Mouse (Mus musculus) left cerebral cortex, adult 9 months (tissue): ENCODE measurements around the gene Slc2a5.

Experiments used
- DNase-seq, 2 experiments: peaks; one replicate each; pipeline ENCODE4 v3.0.0; 2022; ENCODE audit warnings: low spot score in 2 of 2

Gene Slc2a5

DNA sequence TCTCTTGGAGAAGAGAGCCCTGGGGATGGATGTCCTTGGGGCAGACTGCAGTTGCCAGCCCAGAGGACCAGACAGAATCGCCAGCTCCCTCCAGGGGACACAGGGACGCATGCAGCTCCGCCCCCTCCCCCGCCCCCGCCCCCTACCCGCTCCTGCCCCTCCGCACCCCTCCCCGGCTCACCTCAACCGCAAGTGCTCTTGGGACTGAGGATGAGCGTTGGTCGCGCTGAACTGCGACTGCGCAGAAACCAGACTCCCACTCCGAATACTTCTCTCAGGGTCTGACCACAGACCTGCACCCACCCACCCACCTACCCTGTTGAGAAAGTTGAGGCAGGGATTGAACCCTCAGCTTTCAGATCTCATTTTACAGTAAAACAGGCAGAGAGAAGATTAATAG, at the start of gene Slc2a5:
Gene Slc2a5, plus strand, starts transcription at position 229 of the 400 bp plus-strand sequence.
- DNase-seq = no peak

DNA sequence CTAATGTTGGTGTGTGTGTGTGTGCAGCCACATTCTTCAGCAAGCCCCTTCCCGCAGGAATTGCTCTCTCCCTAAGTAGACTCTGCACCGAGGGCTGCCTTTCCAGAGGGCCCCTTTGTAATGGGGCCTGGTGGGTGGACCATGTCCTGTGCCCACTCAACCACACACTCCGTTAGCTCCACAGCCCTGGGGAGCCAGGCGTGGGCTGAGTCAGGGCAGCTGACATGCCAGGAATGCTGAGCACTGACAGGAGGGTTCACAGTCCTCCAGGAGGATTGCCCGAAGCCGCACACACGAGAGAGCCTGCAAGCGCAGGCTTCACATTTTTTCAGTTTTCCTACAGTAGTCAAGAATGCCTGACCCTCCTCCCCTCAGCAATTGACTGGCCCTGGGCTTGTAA, 48.9 kb upstream of the Slc2a5 start:
- DNase-seq = no peak

DNA sequence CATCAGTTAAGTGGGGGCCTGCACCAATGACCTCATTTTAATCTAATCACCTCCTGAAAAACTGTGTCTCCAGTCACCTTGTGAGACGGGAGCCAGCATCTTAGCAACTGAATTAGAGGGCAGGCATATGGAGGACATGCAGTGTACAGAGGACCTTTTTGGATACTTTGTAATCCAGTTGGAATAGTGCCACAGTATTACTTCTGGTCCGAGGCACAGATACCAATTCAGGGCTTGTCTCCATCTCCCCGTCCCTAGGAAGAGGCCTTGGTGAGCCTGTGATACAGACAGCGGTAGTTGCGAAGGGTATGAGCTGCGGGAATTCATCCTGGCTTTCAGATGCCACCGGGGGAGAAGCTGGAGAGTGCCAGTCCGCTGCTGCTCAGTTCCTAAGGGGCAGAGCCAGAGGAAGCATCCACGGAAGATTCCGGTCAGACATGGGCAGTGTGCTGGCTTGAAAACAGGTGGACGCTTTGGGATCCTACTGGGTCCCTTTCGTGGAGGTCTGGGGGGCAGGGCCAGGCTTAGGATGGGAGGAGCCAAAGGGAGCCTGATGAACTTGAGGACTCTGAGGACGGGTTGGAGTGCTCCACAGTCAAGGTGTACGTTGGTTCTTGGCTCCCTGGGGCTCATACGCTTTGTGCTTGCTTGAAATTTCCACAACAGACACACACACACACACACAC, 46.5 kb upstream of the Slc2a5 start:
- DNase-seq = no peak

DNA sequence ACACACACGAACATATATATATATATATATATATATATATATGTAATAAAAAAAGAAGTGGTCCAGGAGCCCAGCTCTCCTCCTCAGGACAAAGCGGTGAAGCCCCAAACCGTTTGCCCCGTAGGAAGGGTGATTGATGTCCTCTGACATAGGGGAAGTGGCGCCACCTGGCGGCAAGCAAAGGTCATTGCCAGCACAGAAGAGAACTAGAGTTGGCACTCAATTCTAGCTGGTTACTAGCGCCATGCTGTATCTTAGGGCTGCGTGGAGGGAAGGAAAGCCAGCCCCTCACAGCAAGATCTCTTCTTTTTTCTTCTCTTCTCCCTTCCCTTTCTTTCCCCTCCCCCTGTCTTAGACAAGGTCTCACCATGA, 46.0 kb upstream of the Slc2a5 start:
- no peak for DNase-seq

DNA sequence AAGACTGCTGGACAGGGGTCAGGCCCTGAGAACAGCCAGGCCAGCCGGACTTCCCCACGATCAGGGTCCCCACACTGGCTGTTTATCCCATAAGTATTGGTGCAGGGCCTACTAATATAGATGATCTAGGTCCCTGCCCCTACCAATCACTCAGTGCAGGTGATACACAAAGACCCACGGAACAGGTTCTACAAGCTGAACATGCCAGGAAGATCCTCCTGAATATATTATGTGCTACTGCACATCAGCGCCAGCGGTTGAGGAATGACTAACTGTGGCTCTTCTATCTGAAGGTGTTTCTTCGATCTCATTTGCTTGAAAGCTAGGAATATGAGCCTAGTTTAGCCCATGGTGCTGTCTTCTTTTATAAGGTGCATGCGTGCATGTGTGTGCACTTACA, 43.7 kb upstream of the Slc2a5 start:
- DNase-seq = no peak

DNA sequence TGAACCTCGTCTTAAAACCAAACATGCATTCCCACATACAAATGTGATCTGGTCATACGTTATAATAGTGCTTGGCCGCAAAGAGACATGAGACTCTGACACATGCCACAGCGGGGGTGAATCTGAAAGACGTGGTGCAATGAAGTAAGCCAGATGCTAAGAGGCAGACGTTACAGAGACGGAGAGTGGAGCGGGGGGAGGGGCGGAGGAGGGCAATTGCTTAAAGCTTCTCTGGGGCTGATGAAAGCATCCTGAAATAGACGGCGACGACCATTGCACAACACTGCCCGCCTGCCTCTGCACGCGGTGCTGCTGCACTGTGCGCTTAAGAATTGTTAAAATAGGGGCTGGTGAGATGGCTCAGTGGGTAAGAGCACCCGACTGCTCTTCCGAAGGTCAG, 42.9 kb upstream of the Slc2a5 start:
- peak in 1 of 2 experiments; percentile 46 for DNase-seq

DNA sequence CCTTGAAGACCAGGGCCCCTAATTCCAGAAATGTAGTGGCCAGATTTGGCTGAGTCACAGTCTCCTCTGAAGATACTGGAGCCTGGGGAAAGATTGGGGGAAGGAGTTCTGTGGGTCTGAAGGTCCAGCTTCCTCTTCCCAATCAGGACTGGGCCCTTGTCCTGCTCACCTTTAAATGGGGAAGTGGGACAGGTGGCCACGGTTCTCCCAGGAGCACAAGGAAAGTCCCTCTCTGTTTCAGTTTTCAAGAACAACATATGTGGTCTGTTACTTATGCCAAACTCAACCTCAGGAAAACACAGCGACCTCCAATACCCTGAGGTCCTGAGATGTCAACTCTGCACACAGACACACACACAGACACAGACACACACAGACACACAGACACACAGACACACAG, 40.4 kb upstream of the Slc2a5 start:
- no peak for DNase-seq

DNA sequence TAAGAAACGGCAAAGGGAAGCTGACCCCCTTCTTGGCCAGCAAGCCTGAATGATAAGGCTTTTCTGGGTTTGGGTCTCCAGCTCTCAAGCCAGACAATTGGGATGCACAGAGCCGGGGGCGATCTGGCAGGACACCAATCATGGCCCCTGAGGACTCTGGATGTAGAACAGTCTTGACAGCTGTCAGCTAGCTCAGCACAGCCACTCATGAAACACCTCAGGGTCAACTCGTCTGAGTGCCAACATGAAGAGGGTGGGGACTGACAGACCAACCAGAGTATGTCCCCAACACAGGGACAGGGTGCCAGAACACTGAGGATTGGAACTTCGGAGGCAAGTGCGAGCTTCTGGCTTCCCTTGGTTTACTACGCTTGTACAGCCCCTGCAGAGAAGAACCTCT, 39.8 kb upstream of the Slc2a5 start:
- DNase-seq = no peak

DNA sequence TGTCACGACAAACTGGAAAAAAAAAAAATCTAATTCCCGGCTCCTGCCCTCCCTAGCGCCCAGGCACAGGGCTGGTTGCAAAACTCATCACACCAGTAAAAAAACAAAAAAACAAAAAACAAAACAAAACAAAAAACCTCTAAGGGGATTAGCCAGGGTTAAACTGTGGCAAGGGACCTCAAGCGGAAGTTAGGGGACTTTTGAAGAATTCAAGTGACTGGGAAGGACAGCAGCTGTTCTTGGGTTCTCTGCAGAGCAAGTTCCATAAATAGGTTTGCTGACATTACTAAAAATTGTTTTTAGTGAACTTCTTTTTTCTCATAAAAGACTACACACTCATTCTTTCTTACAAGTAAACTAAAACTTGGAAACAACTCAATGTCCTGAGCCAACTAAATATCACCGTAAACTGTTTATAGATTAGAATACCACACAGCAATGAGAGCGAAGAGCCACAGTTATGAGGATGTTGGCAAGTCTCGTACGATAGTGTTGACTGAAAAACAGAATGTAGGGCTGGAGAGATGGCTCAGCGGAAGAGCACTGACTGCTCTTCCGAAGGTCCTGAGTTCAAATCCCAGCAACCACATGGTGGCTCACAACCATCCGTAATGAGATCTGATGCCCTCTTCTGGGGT, 38.6 kb upstream of the Slc2a5 start:
- no peak for DNase-seq

DNA sequence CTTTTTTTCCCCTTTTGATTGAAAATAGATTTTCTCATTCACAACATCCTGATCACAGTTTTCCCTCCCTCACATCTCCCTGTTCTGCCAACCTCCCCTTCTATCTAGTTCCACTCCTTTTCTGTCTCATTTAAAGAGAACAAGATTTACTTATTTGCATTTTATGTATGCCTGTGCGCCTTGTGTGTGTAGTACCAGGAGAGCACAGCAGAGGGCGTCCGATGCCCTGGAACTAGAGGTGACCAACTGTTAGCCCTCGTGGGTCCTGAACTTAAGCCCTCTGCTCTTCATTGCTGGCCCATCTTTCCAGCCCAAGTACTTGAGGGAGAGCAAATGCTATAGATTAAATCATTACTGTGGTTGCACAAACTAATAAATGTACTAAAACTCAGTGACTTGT, 33.7 kb upstream of the Slc2a5 start:
- DNase-seq = no peak

DNA sequence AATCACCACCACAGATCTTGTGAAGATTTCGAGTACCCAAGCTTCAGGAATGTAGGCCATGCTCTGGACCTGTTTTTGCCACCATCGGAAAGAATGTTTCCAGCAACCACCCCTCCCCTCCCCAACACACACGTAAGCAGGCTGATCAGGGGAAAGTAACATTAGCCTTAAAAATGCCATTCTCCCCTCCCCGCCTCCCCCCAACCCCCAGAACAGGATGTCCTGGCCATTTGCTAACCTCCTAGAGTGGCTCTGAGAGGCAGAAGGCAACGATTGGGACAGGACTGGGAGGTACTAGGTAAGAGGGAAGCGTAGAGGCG, 32.3 kb upstream of the Slc2a5 start:
- no peak for DNase-seq

DNA sequence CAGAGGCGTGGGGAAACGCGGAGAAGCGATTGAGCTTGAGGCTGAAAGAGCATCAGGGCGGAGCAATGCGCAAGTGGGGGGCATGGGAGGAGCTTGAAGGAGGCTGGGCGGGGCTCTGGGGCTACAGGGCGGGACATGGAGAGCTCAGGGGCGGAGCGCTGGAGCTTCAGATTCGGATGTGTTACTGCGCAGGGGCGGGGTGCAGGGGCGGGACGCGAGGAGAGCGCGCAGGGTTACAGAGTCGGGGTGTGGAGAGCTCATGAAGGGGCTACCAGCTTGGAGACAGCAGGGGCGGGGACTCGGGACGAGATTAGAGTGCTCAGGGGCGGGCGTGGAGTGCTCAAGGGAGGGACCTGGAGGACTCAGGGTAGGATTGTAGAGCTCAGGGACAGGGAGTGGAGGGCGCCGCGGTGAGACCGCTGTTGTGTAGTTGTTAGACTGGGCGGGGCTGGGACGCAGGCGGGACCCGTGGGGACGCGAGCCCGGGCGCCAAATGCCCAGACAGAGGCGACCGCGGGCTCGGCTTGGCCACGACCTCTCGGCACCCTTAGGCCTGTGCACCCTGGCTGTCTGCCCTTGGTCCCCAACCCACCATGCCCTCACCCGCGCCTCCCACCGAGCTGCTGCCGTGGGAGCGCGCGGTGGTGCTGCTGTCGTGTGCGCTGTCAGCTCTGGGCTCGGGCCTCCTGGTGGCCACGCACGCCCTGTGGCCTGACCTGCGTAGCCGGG, 31.8 kb upstream of the Slc2a5 start, which contains the start of gene Gpr157:
Gene Gpr157, plus strand, starts transcription at position 205 of the 729 bp plus-strand sequence.
- DNase-seq = peak; percentile 80 to 86

DNA sequence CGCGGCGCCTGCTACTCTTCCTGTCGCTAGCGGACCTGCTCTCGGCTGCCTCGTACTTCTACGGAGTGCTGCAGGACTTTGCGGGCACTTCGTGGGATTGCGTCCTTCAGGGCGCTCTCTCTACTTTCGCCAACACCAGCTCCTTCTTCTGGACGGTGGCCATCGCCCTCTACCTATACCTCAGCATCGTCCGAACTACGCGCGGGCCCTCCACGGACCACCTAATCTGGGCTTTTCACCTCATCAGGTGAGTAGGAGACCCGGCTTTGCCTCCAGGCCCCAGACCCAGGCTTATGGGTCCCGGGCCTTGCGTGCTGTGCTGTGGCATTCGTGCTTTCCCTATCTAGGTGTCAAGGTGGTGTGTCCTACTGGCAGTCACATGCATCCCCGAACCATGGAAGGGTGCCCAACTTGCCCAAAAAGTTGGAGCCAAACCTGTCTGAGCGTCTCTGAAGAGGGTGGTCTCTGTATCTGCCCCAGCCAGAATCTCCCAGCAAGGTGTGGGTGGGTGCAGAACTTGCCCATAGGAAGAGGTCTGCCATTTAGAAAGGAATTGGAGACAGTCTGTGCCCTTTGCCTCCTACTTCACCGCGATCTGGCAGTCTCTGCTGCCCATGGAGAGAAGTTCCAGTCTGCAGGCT, 31.1 kb upstream of the Slc2a5 start:
- no peak for DNase-seq

DNA sequence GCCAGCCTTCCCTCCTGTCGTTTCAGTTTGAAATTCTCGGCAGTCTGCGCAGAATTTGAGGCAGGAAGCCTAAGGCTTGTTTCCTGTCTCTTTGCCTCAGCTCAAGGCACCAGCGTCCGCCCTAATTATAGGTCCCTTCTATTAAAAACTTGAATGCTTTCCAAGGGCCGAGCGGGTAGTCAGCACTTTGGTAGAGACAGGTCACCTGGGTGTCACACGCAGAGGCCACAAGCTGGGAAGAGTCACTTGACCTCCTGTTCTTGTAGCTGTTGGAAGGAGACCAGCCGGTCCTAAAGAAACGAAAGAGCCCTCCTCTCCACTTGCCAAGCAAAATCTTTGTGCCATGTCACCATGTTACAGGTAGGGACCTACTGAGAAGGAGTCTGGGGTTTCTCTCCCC, 30.0 kb upstream of the Slc2a5 start:
- DNase-seq = no peak

DNA sequence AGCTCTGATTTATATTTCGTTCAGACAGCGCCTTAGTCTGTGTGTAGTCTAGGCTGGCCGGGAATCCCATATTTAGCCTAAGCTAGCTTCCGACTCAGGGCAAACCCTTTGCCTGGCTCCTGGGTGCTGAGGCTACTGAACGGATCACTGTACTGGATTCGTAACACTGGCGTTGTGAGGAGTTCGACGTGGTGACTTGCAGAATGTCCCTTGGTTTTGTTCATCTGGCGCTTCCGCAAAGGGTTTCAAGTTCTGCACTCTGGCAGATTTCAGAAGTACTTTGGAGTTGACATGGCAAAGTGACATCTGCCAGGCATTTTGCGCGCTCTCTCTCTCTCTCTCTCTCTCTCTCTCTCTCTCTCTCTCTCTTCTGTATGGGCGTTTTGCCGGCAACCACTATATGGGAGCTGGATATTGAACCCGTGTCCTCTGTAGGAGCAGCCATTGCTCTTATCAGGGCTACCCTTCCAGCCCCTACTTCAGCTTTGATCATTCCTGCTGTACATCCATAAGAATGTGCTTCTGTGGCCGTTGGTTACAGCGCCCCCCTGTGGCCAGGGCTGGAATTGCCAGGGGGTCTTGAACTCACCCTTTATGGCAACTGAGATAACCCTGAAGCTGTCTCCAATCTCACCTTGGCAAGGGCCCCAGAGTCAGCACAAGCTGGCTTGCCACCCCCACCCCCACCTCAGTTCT, 27.0 kb upstream of the Slc2a5 start:
- peak in 1 of 2 experiments; percentile 21 for DNase-seq

DNA sequence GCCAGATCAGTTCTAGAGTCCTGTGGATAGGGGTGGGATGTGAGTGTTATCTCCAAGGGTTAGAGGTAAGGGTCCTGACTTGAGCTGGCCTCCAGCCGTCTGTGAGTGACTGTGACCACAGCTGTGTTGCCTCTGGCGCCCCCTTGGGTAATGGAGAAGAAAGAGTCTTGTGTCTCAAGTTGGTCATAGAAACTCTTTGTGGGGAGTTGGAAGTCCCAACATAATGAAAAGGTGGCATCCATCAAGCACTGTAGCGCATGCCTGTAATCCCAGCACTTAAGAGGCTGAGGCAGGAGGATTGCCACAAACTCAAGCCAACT, 26.5 kb upstream of the Slc2a5 start:
- no peak for DNase-seq

DNA sequence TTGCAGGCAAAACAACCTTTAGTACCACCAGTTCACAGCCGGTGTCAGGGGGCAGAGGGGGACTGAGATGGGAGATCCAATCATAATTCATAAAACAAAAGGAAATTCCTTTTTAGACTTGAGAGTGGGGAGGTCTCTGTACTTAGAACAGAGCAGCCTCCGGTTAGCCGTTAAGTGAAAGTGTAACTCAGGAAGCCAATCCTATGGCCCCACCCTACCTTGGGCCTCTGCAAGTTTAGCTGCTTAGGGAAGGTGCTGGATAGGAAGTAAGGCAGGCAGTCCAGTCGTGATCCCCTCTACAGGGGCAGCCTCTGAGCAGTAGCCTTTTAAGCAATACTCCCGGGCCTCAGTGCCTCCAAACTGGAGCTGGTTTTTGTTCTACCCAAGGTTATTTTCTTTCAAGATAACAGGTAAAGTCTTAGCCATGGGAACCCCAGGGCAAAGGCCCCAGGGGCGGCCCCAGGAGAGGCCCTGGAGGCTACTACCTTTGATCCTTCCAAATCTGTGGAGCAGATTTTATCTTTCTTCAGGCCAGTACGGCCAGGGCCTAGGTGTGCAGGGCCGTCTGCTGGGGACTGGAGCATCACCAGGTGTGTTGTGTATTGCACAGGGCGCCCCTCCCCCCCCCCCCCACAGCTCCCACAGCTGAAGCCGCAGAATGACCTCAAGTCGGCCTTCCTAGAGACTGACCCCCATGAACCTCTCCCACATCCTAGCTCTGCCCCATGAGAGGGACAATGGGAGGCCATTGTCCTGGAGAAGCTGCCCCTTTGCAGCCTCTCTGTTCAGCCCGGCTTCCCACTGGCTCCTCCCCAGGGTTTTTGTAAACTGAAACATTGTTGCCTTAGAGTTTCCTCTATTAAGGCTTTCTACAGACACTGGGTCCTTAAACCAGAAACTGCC, 25.3 kb upstream of the Slc2a5 start:
- DNase-seq = no peak

DNA sequence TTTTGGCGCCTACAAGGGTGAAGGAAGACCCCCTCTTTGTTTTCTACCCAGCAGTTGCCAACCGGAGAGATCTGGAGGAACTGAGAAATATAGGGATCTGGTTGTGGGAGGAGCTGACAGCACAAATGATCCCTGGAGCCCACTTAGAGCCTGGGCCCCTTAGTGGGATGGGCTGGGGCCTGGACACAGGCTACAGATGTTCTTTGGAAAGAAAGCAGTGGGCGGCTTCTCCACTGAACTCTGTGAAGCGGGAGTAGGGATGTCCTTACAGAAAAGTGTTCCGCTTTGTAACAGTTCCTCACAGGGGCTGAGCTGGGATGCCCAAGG, 24.7 kb upstream of the Slc2a5 start:
- DNase-seq = no peak

DNA sequence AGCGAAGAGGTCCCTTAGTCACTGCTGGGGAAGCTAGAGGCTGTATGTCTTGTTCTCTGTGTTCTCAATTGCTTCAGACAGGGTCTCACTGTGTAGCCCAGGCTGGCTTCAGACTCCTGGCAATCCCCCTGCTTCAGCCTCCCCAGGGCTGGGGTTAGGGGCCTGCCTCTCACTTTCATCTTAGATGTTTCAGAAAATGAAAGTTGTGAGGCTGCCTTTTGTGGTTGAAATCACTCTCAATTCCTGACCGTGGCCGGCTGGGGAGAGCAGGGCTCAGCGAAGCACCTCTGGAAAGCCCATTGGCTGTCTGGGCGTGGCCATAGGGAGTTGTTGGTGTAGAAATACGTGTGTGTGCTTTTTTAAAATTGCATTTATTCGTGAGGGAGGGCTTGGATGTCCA, 22.8 kb upstream of the Slc2a5 start:
- DNase-seq = no peak

DNA sequence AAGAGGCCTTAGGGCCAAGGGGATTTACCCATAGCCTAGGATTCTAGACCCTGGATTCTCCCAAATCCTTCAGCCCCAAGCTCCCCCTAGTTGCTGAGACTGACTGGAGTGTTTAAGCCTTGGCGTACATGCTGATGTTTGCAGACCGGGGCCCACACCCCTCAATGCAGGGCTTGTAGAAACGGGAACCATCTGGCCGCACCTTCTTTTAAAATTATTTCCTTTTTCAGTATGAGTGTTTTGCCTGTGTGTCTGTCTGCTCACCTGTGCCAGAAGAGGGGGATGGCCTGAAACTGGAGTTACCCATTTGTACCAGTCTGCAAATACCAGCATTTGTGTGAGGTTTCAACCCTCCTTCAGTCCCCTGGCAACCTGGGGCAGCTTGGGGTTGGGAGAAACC, 21.2 kb upstream of the Slc2a5 start:
- DNase-seq = no peak

DNA sequence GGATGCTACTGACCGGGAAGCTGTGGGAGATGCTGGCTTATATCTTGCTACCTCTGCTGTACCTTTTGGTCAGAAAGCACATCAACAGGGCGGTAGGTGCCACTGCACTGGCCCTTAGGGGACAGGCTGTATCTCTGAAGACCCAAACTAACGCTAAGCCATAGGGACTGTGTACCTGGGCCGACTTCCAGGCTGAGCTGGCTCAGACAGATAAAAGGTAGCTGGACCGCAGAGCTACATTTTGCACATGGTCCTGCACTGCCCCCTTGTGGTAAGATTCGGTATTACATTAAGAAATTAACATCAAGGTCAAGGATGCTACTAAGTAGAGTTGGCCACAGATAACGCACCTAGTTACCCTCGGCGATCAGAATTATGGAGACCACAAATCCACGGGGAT, 20.2 kb upstream of the Slc2a5 start:
- DNase-seq = peak in 1 of 2 experiments; percentile 78
